Mouse (Mus musculus) hematopoietic stem cell, adult 5-6 weeks (primary cell): ENCODE measurements around the gene Rnf43. TPM values are rescaled to one million over a fixed set of nuclear protein-coding genes. Genes with fewer than 3 reads are reported as not detected.

ENCODE experiments used
- ATAC-seq, 2 experiments: fragments of 125-278 bp in 1 of 2; replicated peaks in 1 of 2; 2 replicates each; pipeline ENCODE4 v1.8.0; 2016 to 2017; ENCODE audit warnings: inconsistent platforms in 2 of 2, mild to moderate bottlenecking in 2 of 2, moderate number of reproducible peaks in 2 of 2, low read depth in 1 of 2, moderate TSS enrichment in 1 of 2; ENCODE audit not compliant: low FRiP score in 2 of 2, poor library complexity in 2 of 2, severe bottlenecking in 2 of 2, insufficient read depth in 1 of 2, low TSS enrichment in 1 of 2
- total RNA-seq: library from RNA; stranded (forward); fragments of 172-1452, 232-1000 nt; gene quantifications from 2 replicates; pipeline ENCODE4 v1.2.3, GENCODE M21; 2017

Rnf43 gene
- total RNA-seq, 1 experiment from 2014 or later: not detected

GRCm38 (mm10) chr11:87727471-87727870, 64.9 kb downstream of the Rnf43 start:
- ATAC-seq: no peak

- no peak for ATAC-seq
Observed at GRCm38 (mm10) chr11:87728850-87729592, 66.5 kb downstream of the Rnf43 start.

GRCm38 (mm10) chr11:87729593-87730185, 67.2 kb downstream of the Rnf43 start:
- ATAC-seq: no peak

GRCm38 (mm10) chr11:87730652-87731310, 68.3 kb downstream of the Rnf43 start:
- no peak for ATAC-seq

- ATAC-seq: no peak
Observed at GRCm38 (mm10) chr11:87734346-87734745, 71.8 kb downstream of the Rnf43 start.

GRCm38 (mm10) chr11:87735691-87736090, 73.2 kb downstream of the Rnf43 start:
- no peak for ATAC-seq

- ATAC-seq: peak; percentile 64; a peak in 3 of 4 replicates
Observed at GRCm38 (mm10) chr11:87736647-87737134, 74.2 kb downstream of the Rnf43 start.

GRCm38 (mm10) chr11:87737175-87737740, 74.7 kb downstream of the Rnf43 start, which contains the start of gene Supt4a:
TSS of gene Supt4a (plus strand) at chr11:87737552.
- ATAC-seq: peak; percentile 84 to 90

- ATAC-seq: no peak
Observed at GRCm38 (mm10) chr11:87743691-87744090, 81.2 kb downstream of the Rnf43 start.

GRCm38 (mm10) chr11:87744964-87745363, 82.4 kb downstream of the Rnf43 start:
- no peak for ATAC-seq

GRCm38 (mm10) chr11:87745632-87746555, 83.4 kb downstream of the Rnf43 start:
- ATAC-seq: no peak

- no peak for ATAC-seq
Observed at GRCm38 (mm10) chr11:87747312-87747711, 84.8 kb downstream of the Rnf43 start.

- no peak for ATAC-seq
Observed at GRCm38 (mm10) chr11:87747716-87748115, 85.2 kb downstream of the Rnf43 start.

- peak; percentile 50 to 65 for ATAC-seq
Observed at GRCm38 (mm10) chr11:87748132-87749119, 85.9 kb downstream of the Rnf43 start.

- peak; percentile 72 to 79 for ATAC-seq
Observed at GRCm38 (mm10) chr11:87749192-87750042, 86.9 kb downstream of the Rnf43 start.
